Mouse (Mus musculus): ENCODE data around the gene Tmem150b.

The Tmem150b gene

GRCm38 (mm10) chr7:4659911-4660443 lies 65.1 kb downstream of the Tmem150b start:
- peak in 1 of 2 experiments; percentile 5 for DNase-seq

- DNase-seq: peak; percentile 96 to 98
These were observed 66.0 kb downstream of the Tmem150b start, which contains the start of gene Ppp6r1 for GRCm38 (mm10) chr7:4658912-4659551. TSS of gene Ppp6r1 (minus strand) at chr7:4659019.

GRCm38 (mm10) chr7:4658128-4658907 lies 66.7 kb downstream of the Tmem150b start:
- DNase-seq: peak in 1 of 2 experiments; percentile 14

GRCm38 (mm10) chr7:4657521-4658127 lies 67.4 kb downstream of the Tmem150b start:
- peak; percentile 27 to 29 for DNase-seq
